Mouse (Mus musculus) adrenal gland, postnatal 4 days (tissue): ENCODE measurements at regions not wholly inside any gene's neighbourhood (a gene's known extent, or its start where the extent isn't known, plus 50 kb on each side); places are given as distances from the start of the nearest gene placed in this dataset.
A peak's percentile ranks its signal among the peaks of the same experiment; 100 is the strongest.
"Not testable (repeated sequence)": the region's sequence is repeated elsewhere in the genome, so short reads cannot be mapped to it uniquely, and the experiment has no call there.

Experiments
- DNase-seq, 2 experiments: peaks; one replicate each; pipeline ENCODE4 v3.0.0; 2021 to 2022; ENCODE audit warnings: low spot score in 2 of 2, mixed read lengths in 2 of 2

DNA sequence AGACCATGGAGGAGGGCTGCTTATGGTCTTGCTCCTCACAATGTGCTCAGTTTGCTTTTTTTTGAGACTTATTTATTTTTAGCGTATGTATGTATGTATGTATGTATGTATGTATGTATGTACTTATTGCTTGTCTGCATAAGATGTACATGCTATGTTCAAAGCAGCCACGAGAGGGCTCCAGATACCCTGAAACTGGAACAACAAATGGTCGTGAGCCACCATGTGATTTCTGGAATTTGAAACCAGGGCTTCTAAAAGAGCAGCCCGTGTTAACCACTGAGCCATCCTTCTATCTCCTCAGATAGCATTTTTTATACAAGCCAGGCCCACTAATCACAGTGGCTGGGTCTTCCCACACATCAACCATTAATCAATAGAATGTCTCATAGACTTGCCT, 611.2 kb downstream of the 5730507C01Rik start:
- DNase-seq, result no peak

GRCm38 (mm10) chr12:19175631-19176030, 661.3 kb downstream of the 5730507C01Rik start:
- DNase-seq, result no peak

DNA sequence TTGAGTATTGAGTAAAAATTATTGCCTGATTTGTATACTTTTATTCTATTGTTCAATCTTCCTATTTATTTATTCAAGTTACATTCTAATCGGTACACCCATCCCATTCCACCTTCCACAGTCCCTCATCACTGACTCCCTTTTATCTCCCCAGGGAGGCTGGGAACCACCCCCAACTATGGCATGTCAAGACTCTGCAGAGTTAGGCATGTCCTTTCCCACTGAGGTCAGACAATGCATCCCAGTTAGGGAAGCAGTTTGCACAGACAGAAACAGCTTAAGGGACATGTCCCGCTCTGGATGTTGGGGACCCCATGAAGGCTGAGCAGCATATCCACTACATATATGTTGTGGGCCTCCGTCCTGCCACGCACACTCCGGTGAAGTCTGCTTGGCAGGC, 678.1 kb downstream of the 5730507C01Rik start:
- DNase-seq, result no peak

DNA sequence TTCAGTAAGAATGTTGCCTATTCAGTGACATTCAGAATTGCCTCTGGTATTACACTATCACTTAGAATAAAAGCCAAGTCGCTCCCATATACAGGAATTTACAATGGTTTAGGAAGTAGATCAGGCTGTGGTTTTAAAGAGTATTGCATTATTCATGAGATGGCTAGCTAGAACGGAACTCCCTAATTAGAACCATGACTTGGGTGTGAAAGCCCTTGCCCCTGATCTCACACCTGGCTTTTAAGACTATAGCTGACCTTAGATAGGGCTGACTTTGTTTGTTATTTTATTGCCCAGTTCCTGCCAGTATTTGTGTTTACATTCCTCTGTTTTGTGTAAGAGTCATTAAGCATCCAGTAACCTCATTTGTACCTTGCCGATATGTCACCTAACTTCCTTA, 678.7 kb downstream of the 5730507C01Rik start:
- DNase-seq, result not testable (repeated sequence)

- not testable (repeated sequence) for DNase-seq
Measured at GRCm38 (mm10) chr12:19223996-19224395, 709.7 kb downstream of the 5730507C01Rik start.

DNA sequence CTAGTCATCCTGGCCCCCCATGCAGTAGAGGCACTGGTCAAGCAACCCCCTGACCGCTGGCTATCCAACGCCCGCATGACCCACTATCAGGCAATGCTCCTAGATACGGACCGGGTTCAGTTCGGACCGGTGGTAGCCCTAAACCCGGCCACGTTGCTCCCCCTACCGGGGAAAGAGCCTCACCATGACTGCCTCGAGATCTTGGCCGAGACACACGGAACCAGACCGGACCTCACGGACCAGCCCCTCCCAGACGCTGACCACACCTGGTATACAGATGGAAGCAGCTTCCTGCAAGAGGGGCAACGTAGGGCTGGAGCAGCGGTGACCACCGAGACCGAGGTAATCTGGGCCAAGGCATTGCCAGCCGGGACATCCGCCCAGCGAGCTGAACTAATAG, 707.6 kb upstream of the Gm21863 start:
- DNase-seq, result peak; percentile 2 to 3

DNA sequence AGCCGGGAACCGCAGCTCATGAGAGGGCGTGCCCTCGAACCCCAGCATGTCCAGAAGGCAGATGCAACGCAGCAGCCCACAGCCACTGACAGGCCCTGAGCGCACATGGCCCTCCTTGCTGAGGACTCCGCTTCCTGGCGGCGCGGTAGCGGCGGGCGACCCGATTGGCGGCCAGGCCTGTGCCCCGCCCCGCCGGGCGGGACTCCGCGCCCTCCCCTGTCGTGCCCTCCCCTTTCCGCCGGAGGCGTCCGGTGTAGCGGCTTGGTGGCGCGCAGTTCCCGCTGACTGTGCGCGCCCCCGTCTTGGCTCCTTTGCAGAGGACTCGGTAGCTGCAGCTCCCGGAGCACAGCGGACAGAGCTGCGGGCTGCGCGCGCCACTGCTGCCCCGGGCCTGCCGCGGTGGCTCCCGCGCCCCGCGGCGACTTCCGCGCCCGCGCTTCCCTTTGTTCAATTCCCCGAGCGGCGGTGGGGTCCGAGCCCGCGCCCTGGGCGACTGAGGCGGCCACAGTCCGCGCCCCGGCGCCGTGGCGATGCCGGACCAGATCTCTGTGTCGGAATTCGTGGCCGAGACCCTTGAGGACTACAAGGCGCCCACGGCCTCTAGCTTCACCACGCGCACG, 665.9 kb upstream of the Gm21863 start:
- peak; percentile 30 to 47 for DNase-seq

- DNase-seq, result not testable (repeated sequence)
Measured at GRCm38 (mm10) chr12:19289038-19289437, 665.3 kb upstream of the Gm21863 start.

DNA sequence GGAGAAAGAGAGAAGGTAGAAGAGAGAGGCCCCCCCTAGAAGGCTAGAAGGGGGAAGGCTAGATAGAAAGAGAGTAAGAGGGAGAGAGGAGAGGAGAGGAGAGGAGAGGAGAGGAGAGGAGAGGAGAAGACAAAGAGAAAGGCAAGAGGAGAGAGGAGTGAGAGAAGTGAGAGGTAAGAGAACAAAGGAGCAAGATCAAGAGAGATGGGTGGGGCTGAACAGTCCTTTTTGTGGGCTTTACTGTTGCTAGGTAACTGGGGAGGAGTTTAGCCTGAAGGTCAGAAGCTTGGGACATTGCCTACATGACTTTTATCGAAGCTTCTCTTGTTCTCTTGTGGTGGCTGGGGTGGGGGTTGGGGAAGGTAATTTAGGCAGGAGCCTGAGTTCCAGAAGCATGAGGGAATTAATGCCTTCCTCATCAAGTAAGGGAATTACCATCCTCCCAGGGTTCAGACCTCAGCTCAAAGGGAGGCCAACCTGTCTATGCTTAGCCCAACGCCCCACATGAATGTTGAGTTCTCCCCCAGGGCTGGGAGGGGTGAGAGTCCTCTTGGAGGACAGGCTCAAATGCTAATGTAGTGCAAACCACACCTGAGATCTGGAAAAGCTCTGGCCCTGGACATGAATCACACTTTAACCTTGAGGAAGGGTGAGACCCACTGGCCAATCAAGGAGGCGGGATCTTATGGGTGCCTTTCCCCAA, 662.1 kb upstream of the Gm21863 start:
- DNase-seq, result not testable (repeated sequence)
